ENCODE assay signal across 29 mouse cellular contexts in the genomic region with DNA sequence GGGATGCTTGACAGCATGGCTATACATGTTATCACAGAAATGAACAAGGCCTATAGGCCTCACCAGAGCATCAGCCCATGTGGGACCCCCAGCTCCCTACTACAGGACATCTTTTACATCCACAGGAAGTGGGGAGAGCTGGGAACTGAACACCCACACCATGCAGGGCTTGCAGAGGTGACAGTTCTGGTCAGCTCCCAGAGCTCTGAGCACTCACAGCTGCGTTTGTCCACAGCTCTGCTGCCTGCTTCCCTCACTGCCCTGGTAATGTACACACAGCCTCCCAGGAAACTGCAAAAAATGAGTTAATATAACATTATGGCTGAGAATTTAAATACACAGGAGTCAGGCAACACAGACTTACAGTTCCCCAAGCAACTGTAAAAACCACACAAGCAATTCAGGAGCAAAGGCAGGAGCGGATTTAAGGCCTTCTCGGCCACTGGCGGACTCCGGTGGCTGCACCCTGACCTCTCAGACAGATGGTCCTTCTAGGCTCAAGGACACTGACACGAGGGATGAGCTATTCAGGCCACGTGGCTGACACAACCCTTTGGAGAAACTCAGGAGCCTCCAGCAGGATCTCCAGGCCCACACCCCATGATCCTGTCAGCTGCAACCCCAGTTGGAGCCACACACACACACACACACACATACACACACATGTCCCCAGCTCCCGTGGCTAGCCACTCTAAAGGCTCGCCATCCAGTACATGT. TPM values are rescaled to one million over a fixed set of nuclear protein-coding genes. Genes with fewer than 3 reads are reported as not detected.
DNase-seq lines count a peak whose midpoint lies in the region; ATAC-seq and TF ChIP-seq lines count a peak whose summit lies in the region.
"Had no signal": no experiment of that assay in that cellular context is flagged by ENCODE, and none has a peak within 500 bp of the region (broad histone marks: within the 10 kb centered on the region; RNA-seq: fewer than 3 reads in every experiment).

No protein-coding gene starts in this region.

- 45% methylated on average over 9 of the region's 9 CpGs for WGBS in intestine, embryonic 14.5 days
- 60% methylated on average over 9 of the region's 9 CpGs for WGBS in intestine, postnatal 0 days
- 56% methylated on average over 9 of the region's 9 CpGs for WGBS in neural tube, embryonic 13.5 days
- WGBS in neural tube, embryonic 15.5 days: 53% methylated on average over 9 of the region's 9 CpGs
- WGBS in intestine, embryonic 15.5 days: 49% methylated on average over 9 of the region's 9 CpGs

- no peak for TF ChIP-seq CTCF in intestine, postnatal 0 days (IDR thresholded peaks at IDR 0.05; ENCODE audit: low read depth)

- H3K4me1 ChIP-seq in intestine, embryonic 14.5 days (replicated peaks; ENCODE audit: control insufficient read depth, insufficient read depth, low read length): peaks cover 69% of the 10 kb centered on the region
- H3K4me1 ChIP-seq in intestine, postnatal 0 days (replicated peaks; ENCODE audit: control insufficient read depth, insufficient read depth, low read length): no peaks in the 10 kb centered on the region
- H3K4me1 ChIP-seq in neural tube, embryonic 13.5 days (replicated peaks): peaks cover 87% of the 10 kb centered on the region
- H3K4me1 ChIP-seq in neural tube, embryonic 15.5 days: peaks cover 74% of the 10 kb centered on the region
- peaks cover 56% of the 10 kb centered on the region for H3K4me1 ChIP-seq in intestine, embryonic 15.5 days (replicated peaks)
- H3K4me1 ChIP-seq: liver, embryonic 15.5 days had no signal

- H3K4me2 ChIP-seq in intestine, embryonic 14.5 days (ENCODE audit: low read length): no peak overlapping the region
- no peak overlapping the region for H3K4me2 ChIP-seq in intestine, postnatal 0 days (replicated peaks; ENCODE audit: low read depth)
- no peak overlapping the region for H3K4me2 ChIP-seq in neural tube, embryonic 13.5 days
- H3K4me2 ChIP-seq in neural tube, embryonic 15.5 days: no peak overlapping the region
- 0 out of 2 replicates have a peak overlapping the region, but pooled peaks have one; percentile 19 for H3K4me2 ChIP-seq in intestine, embryonic 15.5 days (replicated peaks)
- H3K4me2 ChIP-seq: embryonic facial prominence, embryonic 12.5 days; forebrain, embryonic 15.5 days; heart, embryonic 15.5 days; hindbrain, embryonic 13.5 days; liver, embryonic 15.5 days; midbrain, embryonic 11.5 days; neural tube, embryonic 12.5 days had no signal

- H3K4me3 ChIP-seq in intestine, embryonic 14.5 days (ENCODE audit: low read depth, low read length): no peak overlapping the region
- H3K4me3 ChIP-seq in intestine, postnatal 0 days (ENCODE audit: low read depth, low read length): no peak overlapping the region
- H3K4me3 ChIP-seq in neural tube, embryonic 13.5 days: no peak overlapping the region
- H3K4me3 ChIP-seq in neural tube, embryonic 15.5 days (replicated peaks): no peak overlapping the region
- no peak overlapping the region for H3K4me3 ChIP-seq in intestine, embryonic 15.5 days (replicated peaks)
- H3K4me3 ChIP-seq: embryonic facial prominence, embryonic 12.5 days; forebrain, embryonic 10.5 days; forebrain, embryonic 15.5 days; heart, embryonic 10.5 days; heart, embryonic 15.5 days; hindbrain, embryonic 13.5 days; liver, embryonic 15.5 days; myocyte; neural tube, embryonic 12.5 days had no signal

- H3K36me3 ChIP-seq in intestine, embryonic 14.5 days (ENCODE audit: control insufficient read depth, insufficient read depth, low read length): no peaks in the 10 kb centered on the region
- H3K36me3 ChIP-seq in intestine, postnatal 0 days (ENCODE audit: control insufficient read depth, insufficient read depth): no peaks in the 10 kb centered on the region
- no peaks in the 10 kb centered on the region for H3K36me3 ChIP-seq in neural tube, embryonic 13.5 days
- H3K36me3 ChIP-seq in neural tube, embryonic 15.5 days: no peaks in the 10 kb centered on the region
- H3K36me3 ChIP-seq in intestine, embryonic 15.5 days: no peaks in the 10 kb centered on the region
- H3K36me3 ChIP-seq: forebrain, embryonic 10.5 days; forebrain, embryonic 15.5 days; heart, embryonic 15.5 days; hindbrain, embryonic 13.5 days; liver, embryonic 15.5 days; neural tube, embryonic 12.5 days had no signal

- ATAC-seq in intestine, embryonic 14.5 days (replicated peaks; ENCODE audit: low FRiP score, low TSS enrichment, low read depth): no peak
- ATAC-seq in intestine, postnatal 0 days: no peak
- ATAC-seq in neural tube, embryonic 13.5 days (ENCODE audit: low read depth): no peak
- ATAC-seq in neural tube, embryonic 15.5 days (ENCODE audit: low FRiP score): no peak
- no peak for ATAC-seq in intestine, embryonic 15.5 days
- ATAC-seq: forebrain, embryonic 15.5 days; inflammation-experienced regulatory T-cells, adult 6 months; midbrain, embryonic 16.5 days had no signal

- peak overlapping the region; percentile 80 for H3K27ac ChIP-seq in intestine, embryonic 14.5 days (ENCODE audit: low read depth)
- H3K27ac ChIP-seq in intestine, postnatal 0 days (ENCODE audit: low read depth, low read length): no peak overlapping the region
- no peak overlapping the region for H3K27ac ChIP-seq in neural tube, embryonic 13.5 days (replicated peaks)
- no peak overlapping the region for H3K27ac ChIP-seq in neural tube, embryonic 15.5 days (replicated peaks)
- H3K27ac ChIP-seq in intestine, embryonic 15.5 days: peak overlapping the region; percentile 57
- H3K27ac ChIP-seq: embryonic facial prominence, embryonic 12.5 days; forebrain, embryonic 10.5 days; forebrain, embryonic 15.5 days; heart, embryonic 10.5 days; heart, embryonic 15.5 days; hindbrain, embryonic 13.5 days; liver, embryonic 15.5 days; neural tube, embryonic 12.5 days had no signal

- DNase-seq in intestine, embryonic 14.5 days (ENCODE audit: low spot score): no peak
- no peak for DNase-seq in embryo, embryonic 11 days
- no peak for DNase-seq in layer of hippocampus, adult 11-12 months (ENCODE audit: low spot score)
- DNase-seq: B cell, adult 2 months; cerebellum, adult 11 months; cerebellum, adult 9-10 months; cerebellum, postnatal 36 days; gastrocnemius, postnatal 25 days; heart, adult 11 months; liver; lung, postnatal 36 days; thymus, adult 18-20 months; thymus, postnatal 25 days had no signal

- no peak overlapping the region for H3K9ac ChIP-seq in intestine, embryonic 14.5 days (ENCODE audit: low read length)
- no peak overlapping the region for H3K9ac ChIP-seq in intestine, postnatal 0 days (ENCODE audit: low read depth, low read length)
- 0 out of 2 replicates have a peak overlapping the region, but pooled peaks have one; percentile 41 for H3K9ac ChIP-seq in neural tube, embryonic 13.5 days
- H3K9ac ChIP-seq in neural tube, embryonic 15.5 days (replicated peaks): no peak overlapping the region
- H3K9ac ChIP-seq in intestine, embryonic 15.5 days: no peak overlapping the region
- H3K9ac ChIP-seq: embryonic facial prominence, embryonic 12.5 days; forebrain, embryonic 15.5 days; heart, embryonic 15.5 days; hindbrain, embryonic 13.5 days; liver, embryonic 15.5 days; neural tube, embryonic 12.5 days had no signal

- no peaks in the 10 kb centered on the region for H3K9me3 ChIP-seq in intestine, embryonic 14.5 days (ENCODE audit: control insufficient read depth, low read length)
- H3K9me3 ChIP-seq in intestine, postnatal 0 days (ENCODE audit: control insufficient read depth): no peaks in the 10 kb centered on the region
- H3K9me3 ChIP-seq in neural tube, embryonic 13.5 days: no peaks in the 10 kb centered on the region
- no peaks in the 10 kb centered on the region for H3K9me3 ChIP-seq in neural tube, embryonic 15.5 days (replicated peaks)
- H3K9me3 ChIP-seq in intestine, embryonic 15.5 days: no peaks in the 10 kb centered on the region
- H3K9me3 ChIP-seq: embryonic facial prominence, embryonic 12.5 days; forebrain, embryonic 10.5 days; forebrain, embryonic 15.5 days; heart, embryonic 10.5 days; heart, embryonic 15.5 days; hindbrain, embryonic 13.5 days; liver, embryonic 15.5 days; neural tube, embryonic 12.5 days had no signal

- no peaks in the 10 kb centered on the region for H3K27me3 ChIP-seq in intestine, embryonic 14.5 days (replicated peaks; ENCODE audit: control insufficient read depth, insufficient read depth, low read length)
- H3K27me3 ChIP-seq in intestine, postnatal 0 days (replicated peaks; ENCODE audit: control insufficient read depth, insufficient read depth, low read length): no peaks in the 10 kb centered on the region
- H3K27me3 ChIP-seq in neural tube, embryonic 13.5 days: peaks cover 73% of the 10 kb centered on the region
- peaks cover 19% of the 10 kb centered on the region for H3K27me3 ChIP-seq in neural tube, embryonic 15.5 days (replicated peaks)
- 0 out of 2 replicates have a peak, but pooled peaks cover 6% of the 10 kb centered on the region for H3K27me3 ChIP-seq in intestine, embryonic 15.5 days (replicated peaks)
- H3K27me3 ChIP-seq: forebrain, embryonic 15.5 days had no signal

RNA-seq across cellular contexts. Expression of a gene that starts 43.0 kb away (rescaled TPM):
- 11.7 and 12.4 TPM in 2 replicates for polyA plus RNA-seq in intestine, embryonic 14.5 days (2014; fragmentation: Nextera tagmentation; extraction: Ambion mirVana)
- polyA plus RNA-seq in intestine, postnatal 0 days (2015; fragmentation: Nextera tagmentation; extraction: Ambion mirVana): 3.9 and 4.1 TPM in 2 replicates
- polyA plus RNA-seq in neural tube, embryonic 13.5 days (2015; fragmentation: Nextera tagmentation; extraction: Ambion mirVana): 11.8 and 12.7 TPM in 2 replicates
- polyA plus RNA-seq in neural tube, embryonic 15.5 days (2015; fragmentation: Nextera tagmentation; extraction: Ambion mirVana): 11.2 and 11.5 TPM in 2 replicates
- polyA plus RNA-seq in intestine, embryonic 15.5 days (2015; fragmentation: Nextera tagmentation; extraction: Ambion mirVana): 7.0 and 7.7 TPM in 2 replicates

Comparison
In these comparisons a context has a peak if more than half of its experiments do, and no peak if none do; other contexts are left out.
1. H3K27ac ChIP-seq: peak in intestine, embryonic 14.5 days (single experiment) and intestine, embryonic 15.5 days (single experiment); none in intestine, postnatal 0 days (single experiment), neural tube, embryonic 13.5 days (single experiment) and neural tube, embryonic 15.5 days (single experiment).